Mouse (Mus musculus) ovary, adult 10 weeks (tissue): ENCODE results near the gene Ttc8. TPM values are rescaled to one million over a fixed set of nuclear protein-coding genes. Genes with fewer than 3 reads are reported as not detected.

Source experiments
- polyA plus RNA-seq: library from polyadenylated mRNA; stranded (reverse); fragments of 350-450 nt; fragmentation: Illumina TruSeq; extraction: RNeasy Lipid Tissue Mini Kit (QIAGEN cat#74804); gene quantifications from one replicate; pipeline ENCODE4 v1.2.3, GENCODE M21; 2014

Gene Ttc8
- polyA plus RNA-seq, result 38.9 TPM

DNA sequence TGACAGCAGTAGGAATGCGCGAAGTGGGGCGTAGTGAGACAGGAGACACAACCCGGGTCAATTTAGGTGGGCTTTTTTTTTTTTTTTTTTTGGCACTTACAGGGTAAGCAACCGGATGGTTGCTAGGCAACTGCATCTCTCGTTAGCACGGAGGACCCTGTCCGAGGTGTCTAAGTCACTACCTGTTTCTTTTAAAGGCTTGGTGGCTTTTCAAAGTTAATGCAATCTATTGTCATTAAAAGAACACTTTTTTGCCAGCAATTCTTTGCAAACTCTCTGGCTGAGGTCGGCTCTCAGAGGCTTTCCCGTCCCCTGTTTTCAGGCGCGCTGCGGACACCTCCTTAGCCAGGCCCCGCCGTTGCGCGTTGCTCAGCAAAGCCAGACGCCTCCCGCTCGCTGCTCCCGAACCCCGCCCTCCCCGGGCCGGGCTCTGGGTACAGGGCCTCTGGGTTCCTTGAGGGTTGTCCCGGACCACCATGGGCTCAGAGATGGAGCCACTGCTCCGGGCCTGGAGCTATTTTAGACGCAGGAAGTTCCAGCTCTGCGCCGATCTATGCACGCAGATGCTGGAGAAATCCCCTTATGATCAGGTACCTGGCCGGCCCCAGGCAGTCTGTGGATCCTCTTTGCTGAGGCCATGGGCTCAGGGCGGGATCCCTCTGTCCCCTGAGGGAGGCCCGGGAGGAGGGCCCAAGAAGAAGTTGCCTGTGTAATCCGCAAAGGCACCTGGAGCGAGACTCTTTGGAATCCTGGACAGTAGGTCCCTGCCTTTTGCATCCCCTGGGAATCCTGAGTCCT lies at the start of gene Ttc8:
Gene Ttc8 (plus strand): TSS at position 381 of the 798 bp plus-strand sequence.

DNA sequence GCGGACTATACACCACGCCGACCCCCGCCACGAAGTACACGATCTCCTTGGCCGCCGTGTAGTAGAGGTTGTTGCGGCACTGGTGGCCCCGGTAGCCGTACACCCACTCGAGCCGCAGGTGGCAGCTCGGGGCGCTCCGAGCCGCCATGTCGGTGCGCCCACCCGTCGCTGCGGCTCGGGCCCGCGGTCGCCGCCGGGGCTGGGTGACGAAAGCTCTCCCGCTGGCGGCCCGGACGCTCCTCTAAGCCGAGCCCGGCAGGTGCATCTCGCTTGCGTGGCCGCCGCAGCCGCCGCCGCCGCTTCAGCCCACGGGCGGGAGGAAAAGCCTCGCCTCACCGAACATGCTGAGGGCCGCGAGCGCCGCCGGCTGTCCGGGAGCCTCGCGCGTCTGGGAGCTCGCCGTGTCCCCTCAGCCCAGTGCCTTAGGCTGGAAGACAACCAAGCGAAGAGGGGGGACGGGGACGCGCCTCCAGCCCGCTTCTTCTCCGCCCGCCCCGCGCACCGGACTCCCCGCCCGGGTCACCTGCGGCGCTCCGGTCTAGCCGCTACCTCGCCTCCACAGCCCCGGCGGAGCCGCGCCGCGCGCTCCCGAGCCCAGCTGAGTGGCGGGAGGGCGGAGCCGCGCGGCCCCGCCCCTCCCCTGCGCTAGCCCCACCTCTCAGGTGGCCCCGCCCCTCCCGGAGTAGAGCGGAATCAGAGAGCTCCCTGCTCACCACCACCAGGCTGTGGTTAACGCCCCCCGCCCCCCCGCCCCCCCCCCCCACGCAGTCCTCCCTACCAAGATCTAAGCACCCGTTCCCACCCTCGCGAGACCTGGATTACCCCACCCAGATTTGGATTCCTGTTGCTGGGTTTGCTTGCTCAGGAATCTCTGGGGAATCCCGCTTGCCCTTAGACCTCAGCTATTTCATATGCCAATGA lies 19.2 kb upstream of the Ttc8 start, which contains the start of gene Eml5:
Gene Eml5 (minus strand): TSS at position 604 of the 921 bp plus-strand sequence.

Other genes with a start within 250 kb of the Ttc8 start
- gene Ptpn21, start 183.2 kb upstream of the Ttc8 start, polyA plus RNA-seq, result 41.3 TPM
- gene Zc3h14, start 173.6 kb upstream of the Ttc8 start, polyA plus RNA-seq, result 431 TPM
- gene Eml5, start 19.1 kb upstream of the Ttc8 start, polyA plus RNA-seq, result 5.3 TPM